Mouse (Mus musculus): ENCODE data around the gene Rps4x.

GRCm38 (mm10) chrX:102190840-102191239, 1.6 kb upstream of the Rps4x start:
- TF ChIP-seq CTCF (IDR thresholded peaks at IDR 0.05; ENCODE audit: extremely low read depth, insufficient read length, insufficient replicate concordance, low read depth, low read length): no peak
- TF ChIP-seq POLR2A (IDR thresholded peaks at IDR 0.05; ENCODE audit: low read depth, low read length): no peak

Measured in small intestine, adult 2 months (tissue).